Mouse (Mus musculus): ENCODE measurements at regions not wholly inside any gene's neighbourhood (a gene's known extent, or its start where the extent isn't known, plus 50 kb on each side); places are given as distances from the start of the nearest gene placed in this dataset.

DNA sequence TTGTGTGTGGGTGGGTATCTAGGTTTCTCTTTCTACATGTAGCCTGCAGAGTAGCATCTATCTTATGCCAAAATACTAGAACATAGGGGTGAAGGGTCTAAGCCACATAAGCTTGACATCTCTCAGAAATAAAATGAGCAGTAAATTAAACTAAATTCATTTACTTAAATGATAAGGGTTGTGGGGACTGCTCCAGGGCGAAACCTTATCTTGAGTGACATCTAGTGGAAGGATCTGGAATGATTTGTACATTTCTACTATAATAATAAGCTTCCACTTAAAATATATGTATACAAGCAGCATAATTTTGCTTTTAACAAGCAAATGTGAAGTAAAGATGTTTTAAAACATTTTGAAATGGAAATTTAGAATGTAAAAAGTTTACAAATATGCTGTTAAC, 271.4 kb downstream of the Vgll3 start:
- 16% methylated on average over 1 of the region's 1 CpGs for WGBS
- Histone ChIP-seq H3K9ac (replicated peaks; ENCODE audit: low read length) (no peak overlapping the region), H3K4me2 (ENCODE audit: low read depth, low read length) (no peak overlapping the region), H3K36me3 (replicated peaks; ENCODE audit: control insufficient read depth, insufficient read depth, low read depth, low read length) (no peaks in the 10 kb centered on the region), H3K27me3 (ENCODE audit: control insufficient read depth, insufficient read depth, low read length) (no peaks in the 10 kb centered on the region), H3K9me3 (replicated peaks; ENCODE audit: control insufficient read depth, low read length) (no peaks in the 10 kb centered on the region), H3K4me3 (ENCODE audit: low read depth, low read length) (no peak overlapping the region), H3K4me1 (ENCODE audit: control insufficient read depth, insufficient read depth, low read length) (no peaks in the 10 kb centered on the region), H3K27ac (replicated peaks; ENCODE audit: low read depth, low read length) (no peak overlapping the region)
- DNase-seq (ENCODE audit: low spot score), result peak; percentile 45
- no peak for ATAC-seq (replicated peaks; ENCODE audit: insufficient number of reproducible peaks, low FRiP score, low TSS enrichment, low read depth)

DNA sequence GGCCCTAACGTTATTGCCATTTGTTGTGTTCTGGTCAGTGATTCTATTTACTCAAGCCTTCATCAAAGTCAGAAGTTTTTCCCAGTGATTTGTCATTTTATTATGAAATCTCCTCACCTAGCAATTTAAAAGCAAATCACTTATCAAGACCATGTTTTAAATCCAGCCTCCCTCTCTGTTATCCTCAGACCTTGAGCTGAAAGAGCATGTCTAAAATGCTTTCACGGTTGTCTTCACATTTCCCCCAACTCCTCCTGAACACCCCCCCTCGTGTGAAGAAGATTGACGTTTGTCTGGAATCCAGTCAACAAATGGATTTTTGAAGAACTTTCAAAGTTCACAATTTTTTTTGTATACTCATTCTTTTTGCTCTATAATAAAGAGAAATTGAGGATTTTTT, 277.7 kb downstream of the Vgll3 start:
- ATAC-seq (replicated peaks; ENCODE audit: insufficient number of reproducible peaks, low FRiP score, low TSS enrichment, low read depth), result no peak
- Histone ChIP-seq H3K4me1 (ENCODE audit: control insufficient read depth, insufficient read depth, low read length) (no peaks in the 10 kb centered on the region), H3K27ac (replicated peaks; ENCODE audit: low read depth, low read length) (no peak overlapping the region), H3K27me3 (ENCODE audit: control insufficient read depth, insufficient read depth, low read length) (no peaks in the 10 kb centered on the region), H3K4me3 (ENCODE audit: low read depth, low read length) (no peak overlapping the region), H3K4me2 (ENCODE audit: low read depth, low read length) (no peak overlapping the region), H3K9me3 (replicated peaks; ENCODE audit: control insufficient read depth, low read length) (no peaks in the 10 kb centered on the region), H3K36me3 (replicated peaks; ENCODE audit: control insufficient read depth, insufficient read depth, low read depth, low read length) (no peaks in the 10 kb centered on the region), H3K9ac (replicated peaks; ENCODE audit: low read length) (no peak overlapping the region)
- DNase-seq (ENCODE audit: low spot score), result no peak
- WGBS, result 53% methylated on average over 4 of the region's 4 CpGs

DNA sequence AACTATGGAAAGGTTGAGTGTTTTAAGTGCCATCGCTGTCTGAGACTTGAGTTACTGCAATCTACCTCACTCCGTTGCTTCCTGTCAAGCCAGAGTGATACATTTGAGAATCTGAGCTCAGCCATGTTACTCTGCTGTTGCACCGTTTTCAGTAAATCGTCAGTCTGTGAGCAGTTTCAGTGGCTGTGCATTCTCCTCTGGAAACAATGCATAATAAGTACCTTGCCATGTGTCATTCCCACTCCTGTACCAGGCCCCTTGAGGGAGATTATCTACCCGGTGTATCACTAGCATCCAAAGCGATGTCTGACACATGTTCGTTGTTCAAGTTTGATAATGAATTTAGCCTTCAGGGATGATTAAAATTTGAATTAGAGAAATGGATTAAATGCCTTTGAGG, 280.6 kb downstream of the Vgll3 start:
- Histone ChIP-seq H3K9ac (replicated peaks; ENCODE audit: low read length) (no peak overlapping the region), H3K27me3 (ENCODE audit: control insufficient read depth, insufficient read depth, low read length) (no peaks in the 10 kb centered on the region), H3K9me3 (replicated peaks; ENCODE audit: control insufficient read depth, low read length) (no peaks in the 10 kb centered on the region), H3K4me3 (ENCODE audit: low read depth, low read length) (no peak overlapping the region), H3K4me1 (ENCODE audit: control insufficient read depth, insufficient read depth, low read length) (no peaks in the 10 kb centered on the region), H3K36me3 (replicated peaks; ENCODE audit: control insufficient read depth, insufficient read depth, low read depth, low read length) (no peaks in the 10 kb centered on the region), H3K27ac (replicated peaks; ENCODE audit: low read depth, low read length) (no peak overlapping the region), H3K4me2 (ENCODE audit: low read depth, low read length) (no peak overlapping the region)
- WGBS, result 76% methylated on average over 7 of the region's 7 CpGs
- DNase-seq (ENCODE audit: low spot score) (no peak), ATAC-seq (replicated peaks; ENCODE audit: insufficient number of reproducible peaks, low FRiP score, low TSS enrichment, low read depth) (no peak)

DNA sequence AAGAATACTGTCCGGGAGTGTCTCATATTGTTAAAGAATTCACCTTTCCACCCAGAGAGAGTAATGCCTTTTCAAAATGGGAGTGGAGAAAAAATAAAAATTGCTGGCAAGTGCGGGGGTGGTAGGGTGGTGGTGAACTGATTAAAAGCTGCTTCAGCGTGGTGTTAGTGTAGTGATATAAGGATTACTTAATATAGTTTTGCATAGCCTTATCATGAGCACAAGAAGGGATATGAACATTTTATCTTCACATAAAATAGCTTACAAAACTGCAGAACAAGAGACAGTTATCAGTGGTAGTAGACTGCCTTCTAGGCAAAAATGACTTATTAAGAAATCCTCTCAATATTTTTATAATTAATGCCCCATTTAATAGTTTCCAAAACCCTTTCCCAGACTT, 302.9 kb downstream of the Vgll3 start:
- no peaks in the 10 kb centered on the region for H3K9me3 ChIP-seq (replicated peaks; ENCODE audit: control insufficient read depth, low read length)
- ATAC-seq (replicated peaks; ENCODE audit: insufficient number of reproducible peaks, low FRiP score, low TSS enrichment, low read depth), result no peak
- WGBS, result 94% methylated on average over 3 of the region's 3 CpGs

DNA sequence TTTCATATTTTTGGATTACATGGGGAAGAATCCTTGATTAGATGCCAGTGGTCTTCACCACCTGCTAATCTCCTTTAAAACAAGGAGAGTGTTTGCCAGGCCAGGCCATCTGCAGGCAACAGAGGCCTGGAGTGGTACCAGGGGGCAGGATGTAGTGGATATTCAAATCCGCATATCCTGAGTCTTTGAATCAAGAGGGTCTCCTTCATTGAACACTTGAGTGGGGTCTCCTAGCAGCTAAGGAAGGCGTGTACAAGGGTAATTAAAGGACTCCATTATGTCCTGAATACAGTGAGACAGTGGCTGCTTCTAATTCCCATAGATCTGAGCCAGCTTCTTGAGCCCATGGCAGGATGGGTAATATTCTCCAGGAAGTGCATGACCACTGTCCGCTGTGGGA, 322.7 kb downstream of the Vgll3 start:
- no peak overlapping the region for H3K9ac ChIP-seq (replicated peaks; ENCODE audit: low read length)
- H3K4me3 ChIP-seq (ENCODE audit: low read depth, low read length), result no peak overlapping the region
- H3K4me1 ChIP-seq (ENCODE audit: control insufficient read depth, insufficient read depth, low read length), result no peaks in the 10 kb centered on the region
- no peak overlapping the region for H3K27ac ChIP-seq (replicated peaks; ENCODE audit: low read depth, low read length)
- no peaks in the 10 kb centered on the region for H3K27me3 ChIP-seq (ENCODE audit: control insufficient read depth, insufficient read depth, low read length)
- DNase-seq (ENCODE audit: low spot score), result no peak
- no peaks in the 10 kb centered on the region for H3K36me3 ChIP-seq (replicated peaks; ENCODE audit: control insufficient read depth, insufficient read depth, low read depth, low read length)
- 68% methylated on average over 3 of the region's 3 CpGs for WGBS
- no peaks in the 10 kb centered on the region for H3K9me3 ChIP-seq (replicated peaks; ENCODE audit: control insufficient read depth, low read length)
- ATAC-seq (replicated peaks; ENCODE audit: insufficient number of reproducible peaks, low FRiP score, low TSS enrichment, low read depth), result no peak
- H3K4me2 ChIP-seq (ENCODE audit: low read depth, low read length), result no peak overlapping the region

More for the DNA sequence above, 302.9 kb downstream of the Vgll3 start:
- Histone ChIP-seq H3K4me1 (ENCODE audit: control insufficient read depth, insufficient read depth, low read length) (no peaks in the 10 kb centered on the region), H3K36me3 (replicated peaks; ENCODE audit: control insufficient read depth, insufficient read depth, low read depth, low read length) (no peaks in the 10 kb centered on the region), H3K9ac (replicated peaks; ENCODE audit: low read length) (no peak overlapping the region), H3K4me2 (ENCODE audit: low read depth, low read length) (no peak overlapping the region), H3K27ac (replicated peaks; ENCODE audit: low read depth, low read length) (no peak overlapping the region), H3K27me3 (ENCODE audit: control insufficient read depth, insufficient read depth, low read length) (no peaks in the 10 kb centered on the region), H3K4me3 (ENCODE audit: low read depth, low read length) (no peak overlapping the region)
- DNase-seq (ENCODE audit: low spot score), result no peak

DNA sequence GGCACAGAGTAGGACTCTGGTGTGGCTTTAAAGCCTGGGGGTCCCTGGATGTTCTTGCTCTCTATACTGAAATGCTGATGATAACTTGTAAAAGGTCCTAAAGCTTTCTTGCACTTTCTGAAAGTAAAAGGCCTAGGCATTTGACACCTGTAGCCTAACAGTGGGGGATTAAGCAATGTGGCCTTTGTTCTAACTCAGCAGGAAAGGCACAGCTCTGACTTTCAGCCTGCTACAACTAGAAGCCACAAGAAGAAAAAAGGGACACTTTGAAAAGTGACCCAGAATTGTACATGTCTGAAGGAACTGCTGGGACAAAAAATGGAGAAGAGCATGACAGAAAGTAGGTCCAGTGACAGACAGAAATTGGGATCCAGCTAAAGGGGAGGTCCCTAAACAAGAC, 329.7 kb downstream of the Vgll3 start:
- ATAC-seq (replicated peaks; ENCODE audit: insufficient number of reproducible peaks, low FRiP score, low TSS enrichment, low read depth) (no peak), DNase-seq (ENCODE audit: low spot score) (no peak)
- Histone ChIP-seq H3K9ac (replicated peaks; ENCODE audit: low read length) (no peak overlapping the region), H3K27ac (replicated peaks; ENCODE audit: low read depth, low read length) (no peak overlapping the region), H3K4me1 (ENCODE audit: control insufficient read depth, insufficient read depth, low read length) (no peaks in the 10 kb centered on the region), H3K4me3 (ENCODE audit: low read depth, low read length) (no peak overlapping the region), H3K36me3 (replicated peaks; ENCODE audit: control insufficient read depth, insufficient read depth, low read depth, low read length) (no peaks in the 10 kb centered on the region), H3K27me3 (ENCODE audit: control insufficient read depth, insufficient read depth, low read length) (no peaks in the 10 kb centered on the region), H3K9me3 (replicated peaks; ENCODE audit: control insufficient read depth, low read length) (no peaks in the 10 kb centered on the region), H3K4me2 (ENCODE audit: low read depth, low read length) (no peak overlapping the region)

DNA sequence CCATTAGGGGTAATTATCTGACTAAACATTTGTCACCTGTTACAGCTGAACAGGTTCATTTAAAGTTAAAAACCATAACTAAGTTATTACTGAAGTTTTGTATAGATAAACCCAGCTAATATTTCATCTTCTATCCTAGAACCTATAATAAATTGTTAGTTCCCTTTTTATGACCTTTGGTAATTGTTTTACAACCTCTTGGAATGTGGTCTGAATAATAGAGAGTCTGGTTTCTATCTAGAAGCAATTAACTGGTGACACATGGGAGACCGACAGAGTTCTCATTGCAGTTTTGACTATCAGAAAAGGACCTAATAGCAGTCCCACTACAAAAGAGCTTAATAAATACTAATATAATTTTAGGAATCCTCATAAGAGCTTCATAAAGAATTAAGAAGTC, 330.2 kb downstream of the Vgll3 start:
- WGBS, result 25% methylated on average over 1 of the region's 1 CpGs
- Histone ChIP-seq H3K4me3 (ENCODE audit: low read depth, low read length) (no peak overlapping the region), H3K27ac (replicated peaks; ENCODE audit: low read depth, low read length) (no peak overlapping the region), H3K27me3 (ENCODE audit: control insufficient read depth, insufficient read depth, low read length) (no peaks in the 10 kb centered on the region), H3K4me1 (ENCODE audit: control insufficient read depth, insufficient read depth, low read length) (no peaks in the 10 kb centered on the region), H3K9me3 (replicated peaks; ENCODE audit: control insufficient read depth, low read length) (no peaks in the 10 kb centered on the region), H3K9ac (replicated peaks; ENCODE audit: low read length) (no peak overlapping the region), H3K4me2 (ENCODE audit: low read depth, low read length) (no peak overlapping the region), H3K36me3 (replicated peaks; ENCODE audit: control insufficient read depth, insufficient read depth, low read depth, low read length) (no peaks in the 10 kb centered on the region)
- DNase-seq (ENCODE audit: low spot score) (no peak), ATAC-seq (replicated peaks; ENCODE audit: insufficient number of reproducible peaks, low FRiP score, low TSS enrichment, low read depth) (no peak)

DNA sequence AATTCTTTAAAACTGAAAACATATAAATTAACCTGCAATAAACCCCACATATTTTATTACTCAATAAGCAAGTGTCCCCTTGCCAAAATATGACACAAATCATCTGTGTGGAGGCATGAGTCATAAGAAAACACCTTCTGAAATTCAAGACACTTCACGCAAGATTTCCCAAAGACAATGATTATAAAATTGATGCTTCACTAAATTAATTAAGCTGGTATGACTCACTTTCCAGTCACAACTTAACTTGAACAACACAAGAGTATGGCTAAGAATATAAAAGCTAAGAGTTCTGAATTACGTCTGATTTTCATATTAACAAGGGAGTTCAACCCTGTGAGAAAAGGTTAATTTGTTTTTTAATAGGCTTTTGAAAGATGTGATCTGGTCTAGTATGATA, 353.2 kb downstream of the Vgll3 start:
- H3K36me3 ChIP-seq (replicated peaks; ENCODE audit: control insufficient read depth, insufficient read depth, low read depth, low read length), result no peaks in the 10 kb centered on the region

DNA sequence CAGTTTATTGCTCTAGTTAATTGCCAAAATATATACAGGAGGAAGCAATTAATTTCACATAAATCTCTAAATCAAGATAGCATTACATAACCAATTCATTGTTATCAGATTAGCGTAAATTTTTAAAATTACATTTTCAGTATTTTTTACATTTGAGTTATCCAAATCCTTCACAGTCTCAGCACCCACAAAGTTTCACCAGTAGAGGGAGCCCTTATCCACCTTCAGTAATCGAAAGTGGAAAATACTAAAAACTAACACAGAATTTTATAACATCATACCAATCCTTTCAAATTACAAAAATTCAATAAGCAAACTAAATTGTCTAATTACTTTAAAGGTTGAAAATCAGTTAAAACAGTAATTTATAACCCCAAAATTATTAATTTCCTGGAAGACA, 375.7 kb downstream of the Vgll3 start:
- peak; percentile 72 for DNase-seq (ENCODE audit: low spot score)
- H3K27ac ChIP-seq (replicated peaks; ENCODE audit: low read depth, low read length), result no peak overlapping the region

More for the DNA sequence above, 353.2 kb downstream of the Vgll3 start:
- H3K4me3 ChIP-seq (ENCODE audit: low read depth, low read length), result no peak overlapping the region
- H3K9ac ChIP-seq (replicated peaks; ENCODE audit: low read length), result no peak overlapping the region
- no peaks in the 10 kb centered on the region for H3K9me3 ChIP-seq (replicated peaks; ENCODE audit: control insufficient read depth, low read length)
- DNase-seq (ENCODE audit: low spot score) (no peak), ATAC-seq (replicated peaks; ENCODE audit: insufficient number of reproducible peaks, low FRiP score, low TSS enrichment, low read depth) (no peak)
- H3K4me2 ChIP-seq (ENCODE audit: low read depth, low read length), result no peak overlapping the region
- H3K27ac ChIP-seq (replicated peaks; ENCODE audit: low read depth, low read length), result no peak overlapping the region
- no peaks in the 10 kb centered on the region for H3K27me3 ChIP-seq (ENCODE audit: control insufficient read depth, insufficient read depth, low read length)
- no peaks in the 10 kb centered on the region for H3K4me1 ChIP-seq (ENCODE audit: control insufficient read depth, insufficient read depth, low read length)
- WGBS, result 92% methylated on average over 2 of the region's 2 CpGs

More for the DNA sequence above, 375.7 kb downstream of the Vgll3 start:
- 34% methylated on average over 2 of the region's 2 CpGs for WGBS
- Histone ChIP-seq H3K27me3 (ENCODE audit: control insufficient read depth, insufficient read depth, low read length) (no peaks in the 10 kb centered on the region), H3K4me1 (ENCODE audit: control insufficient read depth, insufficient read depth, low read length) (no peaks in the 10 kb centered on the region), H3K4me3 (ENCODE audit: low read depth, low read length) (no peak overlapping the region), H3K9ac (replicated peaks; ENCODE audit: low read length) (no peak overlapping the region), H3K9me3 (replicated peaks; ENCODE audit: control insufficient read depth, low read length) (no peaks in the 10 kb centered on the region), H3K4me2 (ENCODE audit: low read depth, low read length) (no peak overlapping the region), H3K36me3 (replicated peaks; ENCODE audit: control insufficient read depth, insufficient read depth, low read depth, low read length) (no peaks in the 10 kb centered on the region)
- ATAC-seq (replicated peaks; ENCODE audit: insufficient number of reproducible peaks, low FRiP score, low TSS enrichment, low read depth), result no peak

All from embryonic facial prominence, embryonic 11.5 days (tissue).